Mouse (Mus musculus) ES-E14 (cell line): Measurements from ENCODE around the gene Pygm. TPM values are rescaled to one million over a fixed set of nuclear protein-coding genes. Genes with fewer than 3 reads are reported as not detected.

Source experiments
- DNase-seq: peaks from one replicate; pipeline ENCODE4 v3.0.0-alpha.2; 2013; ENCODE audit warnings: low read depth, low spot score
- H3K27ac ChIP-seq: 2 replicates; pipeline ENCODE4 v1.5.1; 2012; ENCODE audit warnings: low read depth, mild to moderate bottlenecking, low read length, moderate library complexity, mixed read lengths; ENCODE audit not compliant: poor library complexity, insufficient read depth, severe bottlenecking
- H3K36me3 ChIP-seq: 2 replicates; pipeline ENCODE4 v1.6.1; 2012; ENCODE audit warnings: mild to moderate bottlenecking, low read length, moderate library complexity, mixed read lengths; ENCODE audit not compliant: control insufficient read depth, poor library complexity, insufficient read depth, severe bottlenecking
- H3K4me1 ChIP-seq, 2 experiments: fragments of 150-350 bp in 1 of 2; sonication (generic) in 1 of 2; 2 replicates each; pipeline ENCODE4 v1.6.1; 2012; ENCODE audit warnings: low read length in 2 of 2, mild to moderate bottlenecking in 1 of 2, mixed read lengths in 1 of 2; ENCODE audit not compliant: control insufficient read depth in 2 of 2, insufficient read depth in 2 of 2, poor library complexity in 1 of 2
- H3K4me3 ChIP-seq, 2 experiments: fragments of 150-350 bp in 1 of 2; sonication (generic) in 1 of 2; 2 replicates each; pipeline ENCODE4 v1.5.1; 2012; ENCODE audit warnings: low read length in 2 of 2, low read depth in 1 of 2, mild to moderate bottlenecking in 1 of 2, mixed read lengths in 1 of 2; ENCODE audit not compliant: insufficient read depth in 1 of 2, poor library complexity in 1 of 2, severe bottlenecking in 1 of 2
- H3K9ac ChIP-seq: 2 replicates; pipeline ENCODE4 v1.6.1; 2012; ENCODE audit warnings: low read depth, mild to moderate bottlenecking, low read length, mixed read lengths; ENCODE audit not compliant: poor library complexity, insufficient read depth, severe bottlenecking
- H3K9me3 ChIP-seq: fragments of 150-350 bp; sonication (generic); 2 replicates; pipeline ENCODE4 v1.6.1; 2012; ENCODE audit warnings: low read depth, mild to moderate bottlenecking, low read length; ENCODE audit not compliant: control insufficient read depth, insufficient read depth
- CHD2 ChIP-seq: IDR thresholded peaks from 2 replicates; pipeline ENCODE4 v1.6.1; 2014; ENCODE audit warnings: mild to moderate bottlenecking, low read depth, low read length, inconsistent platforms
- HCFC1 ChIP-seq: IDR thresholded peaks from 2 replicates; pipeline ENCODE4 v1.6.1; 2012; ENCODE audit warnings: low read length, inconsistent platforms, borderline replicate concordance; ENCODE audit not compliant: insufficient read depth
- MAFK ChIP-seq: IDR thresholded peaks from 2 replicates; pipeline ENCODE4 v1.6.1; 2014; ENCODE audit warnings: mild to moderate bottlenecking, low read depth, low read length, inconsistent platforms; ENCODE audit not compliant: insufficient read depth
- ZC3H11A ChIP-seq: IDR thresholded peaks from 2 replicates; pipeline ENCODE4 v1.6.1; 2012; ENCODE audit warnings: low read depth, mild to moderate bottlenecking, inconsistent platforms, low read length, borderline replicate concordance
- ZNF384 ChIP-seq: IDR thresholded peaks from 2 replicates; pipeline ENCODE4 v1.6.1; 2012; ENCODE audit warnings: low read depth, low read length, inconsistent platforms
- in situ Hi-C, 2 experiments: fragments of 600-800 bp; cut with MboI; formaldehyde crosslinking; loops; one replicate each; pipeline ENCODE4 v1.15.1; 2025; ENCODE audit warnings: low sequenced_read_pairs in 2 of 2, inconsistent platforms in 1 of 2; ENCODE audit not compliant: unreplicated experiment in 2 of 2
- total RNA-seq: library from RNA; depleted of rRNA; stranded (reverse); fragments of 300-350 nt; gene quantifications from 2 replicates; pipeline ENCODE4 v1.2.3, GENCODE M21; 2012

The Pygm gene
- total RNA-seq, 1 experiment = 4.6 TPM

GRCm38 (mm10) chr19:6397582-6398249, 13.5 kb downstream of the Pygm start:
- Histone ChIP-seq H3K4me3 (peak overlapping the region; percentile 63 to 74; a peak in 2 of 4 replicates), H3K9ac (0 out of 2 replicates have a peak overlapping the region, but pooled peaks have one; percentile 34), H3K36me3 (no peaks in the 10 kb centered on the region), H3K4me1 (peaks cover 1 to 18% of the 10 kb centered on the region in 2 experiments; a peak in 3 of 4 replicates), H3K9me3 (no peaks in the 10 kb centered on the region), H3K27ac (no peak overlapping the region)
- in situ Hi-C loops = no loop called here
- no peak for TF ChIP-seq HCFC1
- TF ChIP-seq ZNF384 = no peak
- no peak for TF ChIP-seq CHD2
- no peak for TF ChIP-seq MAFK
- TF ChIP-seq ZC3H11A = no peak
- DNase-seq = no peak

- H3K9me3 ChIP-seq = no peaks in the 10 kb centered on the region
- H3K36me3 ChIP-seq = 0 out of 2 replicates have a peak, but pooled peaks cover under 1% of the 10 kb centered on the region
- peaks cover 1 to 25% of the 10 kb centered on the region in 2 experiments; a peak in 3 of 4 replicates for H3K4me1 ChIP-seq
- TF ChIP-seq ZC3H11A (no peak), MAFK (no peak), ZNF384 (no peak), HCFC1 (no peak), CHD2 (no peak)
- DNase-seq = no peak
- peak overlapping the region; percentile 67; the same call in 1 of the 2 replicates for H3K9ac ChIP-seq
- H3K4me3 ChIP-seq = peak overlapping the region; percentile 74 to 84
- H3K27ac ChIP-seq = peak overlapping the region; percentile 82; the same call in 1 of the 2 replicates
- in situ Hi-C loops = no loop called here
Observed at GRCm38 (mm10) chr19:6398447-6399284, 14.5 kb downstream of the Pygm start.

DNA sequence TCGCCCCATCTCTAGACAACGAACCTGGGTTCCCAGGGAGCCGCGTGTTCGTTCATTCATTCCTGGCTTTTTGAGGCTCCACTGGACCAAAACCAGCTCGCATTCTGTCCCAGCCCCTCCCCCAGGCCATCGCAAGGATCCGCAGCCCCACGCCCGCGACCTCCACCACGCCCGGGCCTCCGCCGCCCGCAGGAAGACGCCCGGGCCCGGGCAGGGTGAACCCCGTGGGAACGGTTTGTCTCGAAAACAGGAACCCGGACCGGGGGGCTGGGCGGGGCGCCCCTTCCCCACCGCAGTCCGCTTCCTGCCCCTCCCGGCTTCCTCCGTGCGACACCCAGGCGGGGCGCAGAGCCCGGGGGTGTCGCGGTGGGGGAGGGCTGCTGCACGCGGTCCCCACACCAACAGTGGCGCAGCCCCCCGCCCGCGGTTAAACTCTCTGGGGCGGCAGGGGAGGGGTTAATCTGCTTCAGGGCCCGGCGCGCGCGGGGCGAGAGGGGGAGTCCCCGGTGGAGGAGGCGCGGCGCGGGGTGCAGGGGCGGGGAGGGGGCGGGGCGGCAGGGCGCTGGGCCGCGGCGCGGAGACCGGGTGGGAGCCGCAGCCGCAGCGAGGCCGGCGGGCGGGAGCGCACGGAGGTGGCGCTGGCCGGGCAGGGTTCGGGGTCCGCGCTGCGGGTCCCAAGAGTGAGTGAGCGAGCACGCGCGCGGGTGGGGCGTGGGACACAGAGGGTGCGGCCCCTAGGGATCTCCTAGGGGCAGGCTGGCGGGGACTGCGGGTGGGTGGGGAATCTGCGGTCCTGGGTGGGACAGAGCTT, 15.3 kb downstream of the Pygm start, which contains the start of gene Rasgrp2:
Gene Rasgrp2, plus strand, starts transcription at position 56 of the 811 bp plus-strand sequence.
- in situ Hi-C loops = no loop called here
- Histone ChIP-seq H3K36me3 (0 out of 2 replicates have a peak, but pooled peaks cover 3% of the 10 kb centered on the region), H3K9me3 (no peaks in the 10 kb centered on the region), H3K9ac (peak within 1 kb of the TSS; percentile 67), H3K4me3 (peak within 1 kb of the TSS; percentile 74 to 84), H3K27ac (peak within 1 kb of the TSS; percentile 82), H3K4me1 (peaks cover 1 to 33% of the 10 kb centered on the region in 2 experiments; a peak in 3 of 4 replicates)
- DNase-seq = no peak
- TF ChIP-seq ZC3H11A = no peak
